Mouse (Mus musculus) kidney, postnatal 0 days (tissue): ENCODE data around the gene Scamp1. TPM values are rescaled to one million over a fixed set of nuclear protein-coding genes. Genes with fewer than 3 reads are reported as not detected.

Source experiments
- ATAC-seq: fragments of 200-750 bp; cut with Nextera tagmentation; replicated peaks from 2 replicates; pipeline ENCODE4 v1.8.0; 2017; ENCODE audit warnings: low read depth, moderate number of reproducible peaks, moderate TSS enrichment, moderate library complexity; ENCODE audit not compliant: low FRiP score
- DNase-seq: peaks from one replicate; pipeline ENCODE4 v3.0.0-alpha.2; 2016; ENCODE audit warnings: low spot score
- H3K27ac ChIP-seq: fragments of 300-500 bp; sonication (generic); 2 replicates; pipeline ENCODE4 v1.5.1; 2014; ENCODE audit warnings: mild to moderate bottlenecking
- H3K27me3 ChIP-seq: fragments of 300-500 bp; sonication (generic); 2 replicates; pipeline ENCODE4 v1.6.1; 2014; ENCODE audit warnings: low read length, mixed read lengths; ENCODE audit not compliant: insufficient read depth
- H3K36me3 ChIP-seq: fragments of 300-500 bp; sonication (generic); 2 replicates; pipeline ENCODE4 v1.6.1; 2014; ENCODE audit warnings: low read length, mixed read lengths; ENCODE audit not compliant: insufficient read depth
- H3K4me1 ChIP-seq: fragments of 300-500 bp; sonication (generic); replicated peaks from 2 replicates; pipeline ENCODE4 v1.6.1; 2014; ENCODE audit warnings: antibody characterized with exemption, low read length, mixed read lengths; ENCODE audit not compliant: insufficient read depth
- H3K4me2 ChIP-seq: fragments of 300-500 bp; sonication (generic); 2 replicates; pipeline ENCODE4 v1.6.1; 2014; ENCODE audit warnings: mild to moderate bottlenecking, low read length, moderate library complexity, mixed read lengths
- H3K4me3 ChIP-seq: fragments of 300-500 bp; sonication (generic); replicated peaks from 2 replicates; pipeline ENCODE4 v1.5.1; 2014; ENCODE audit warnings: low read depth, low read length
- H3K9ac ChIP-seq: fragments of 300-500 bp; sonication (generic); 2 replicates; pipeline ENCODE4 v1.6.1; 2014; ENCODE audit warnings: low read depth, low read length
- H3K9me3 ChIP-seq: fragments of 300-500 bp; sonication (generic); replicated peaks from 2 replicates; pipeline ENCODE4 v1.6.1; 2016; ENCODE audit warnings: low read length, inconsistent platforms, mixed read lengths
- CTCF ChIP-seq: IDR thresholded peaks from 2 replicates; pipeline ENCODE4 v1.5.1; 2016; ENCODE audit warnings: antibody characterized with exemption, low read depth, mild to moderate bottlenecking, moderate library complexity
- WGBS: fragments of 180-500 bp; shearing (Covaris S2); extraction: QIAGEN DNeasy Blood & Tissue Kit; methylation state at CpG from one replicate; pipeline ENCODE4 v1.1.7; 2014; 5-methylcytosine and 5-hydroxymethylcytosine counted together
- polyA plus RNA-seq: library from polyadenylated mRNA; unstranded; fragments of >200 nt; fragmentation: Nextera tagmentation; extraction: Ambion mirVana; gene quantifications from 2 replicates; pipeline ENCODE4 v1.2.1, GENCODE M21; 2015

Gene Scamp1
- polyA plus RNA-seq, 1 experiment from 2014 or later, result 27.2 TPM

- Histone ChIP-seq H3K27me3 (no peaks in the 10 kb centered on the region), H3K4me2 (peak overlapping the region; percentile 88), H3K9ac (no peak overlapping the region), H3K36me3 (no peaks in the 10 kb centered on the region), H3K4me3 (peak overlapping the region; percentile 98; the same call in 1 of the 2 replicates), H3K9me3 (no peaks in the 10 kb centered on the region), H3K4me1 (peaks cover 7% of the 10 kb centered on the region; the same call in 1 of the 2 replicates), H3K27ac (0 out of 2 replicates have a peak overlapping the region, but pooled peaks have one; percentile 42)
- ATAC-seq, result no peak
- 38% methylated on average over 5 of the region's 5 CpGs for WGBS
- DNase-seq, result no peak
- TF ChIP-seq CTCF, result no peak
Measured at GRCm38 (mm10) chr13:94286195-94286594, 538 bp upstream of the Scamp1 start.

- H3K9ac ChIP-seq, result peak overlapping the region; percentile 94
- peak; percentile 55 for DNase-seq
- peak overlapping the region; percentile 84 for H3K27ac ChIP-seq
- peaks cover 7% of the 10 kb centered on the region; the same call in 1 of the 2 replicates for H3K4me1 ChIP-seq
- no peak for ATAC-seq
- peak overlapping the region; percentile 98 for H3K4me3 ChIP-seq
- no peaks in the 10 kb centered on the region for H3K27me3 ChIP-seq
- WGBS, result under 1% methylated on average over 58 of the region's 65 CpGs
- no peaks in the 10 kb centered on the region for H3K36me3 ChIP-seq
- H3K4me2 ChIP-seq, result peak overlapping the region; percentile 88
- H3K9me3 ChIP-seq, result no peaks in the 10 kb centered on the region
- no peak for TF ChIP-seq CTCF
Measured at GRCm38 (mm10) chr13:94284543-94285269, 951 bp downstream of the Scamp1 start.

- TF ChIP-seq CTCF, result no peak
- Histone ChIP-seq H3K27me3 (no peaks in the 10 kb centered on the region), H3K4me3 (no peak overlapping the region), H3K27ac (no peak overlapping the region), H3K4me2 (no peak overlapping the region), H3K9ac (no peak overlapping the region), H3K36me3 (no peaks in the 10 kb centered on the region), H3K4me1 (peaks cover 3% of the 10 kb centered on the region; the same call in 1 of the 2 replicates), H3K9me3 (no peaks in the 10 kb centered on the region)
- WGBS, result 56% methylated on average over 5 of the region's 5 CpGs
- no peak for ATAC-seq
- DNase-seq, result no peak
Measured at GRCm38 (mm10) chr13:94279420-94279819, 6.2 kb downstream of the Scamp1 start.

GRCm38 (mm10) chr13:94271284-94271683 lies 14.4 kb downstream of the Scamp1 start:
- no peak overlapping the region for H3K9ac ChIP-seq
- H3K27me3 ChIP-seq, result no peaks in the 10 kb centered on the region
- H3K9me3 ChIP-seq, result no peaks in the 10 kb centered on the region
- DNase-seq (no peak), ATAC-seq (no peak)
- no peaks in the 10 kb centered on the region for H3K36me3 ChIP-seq
- H3K27ac ChIP-seq, result no peak overlapping the region
- H3K4me1 ChIP-seq, result no peaks in the 10 kb centered on the region
- TF ChIP-seq CTCF, result no peak
- 90% methylated on average over 6 of the region's 6 CpGs for WGBS
- no peak overlapping the region for H3K4me3 ChIP-seq
- no peak overlapping the region for H3K4me2 ChIP-seq

- no peaks in the 10 kb centered on the region for H3K9me3 ChIP-seq
- ATAC-seq (no peak), DNase-seq (no peak)
- WGBS, result 49% methylated on average over 7 of the region's 7 CpGs
- H3K4me2 ChIP-seq, result no peak overlapping the region
- H3K9ac ChIP-seq, result no peak overlapping the region
- H3K4me1 ChIP-seq, result no peaks in the 10 kb centered on the region
- no peak overlapping the region for H3K4me3 ChIP-seq
- H3K27me3 ChIP-seq, result no peaks in the 10 kb centered on the region
- no peak overlapping the region for H3K27ac ChIP-seq
- H3K36me3 ChIP-seq, result no peaks in the 10 kb centered on the region
- TF ChIP-seq CTCF, result no peak
Measured at GRCm38 (mm10) chr13:94268201-94268600, 17.5 kb downstream of the Scamp1 start.

- TF ChIP-seq CTCF, result no peak
- H3K36me3 ChIP-seq, result no peaks in the 10 kb centered on the region
- no peak overlapping the region for H3K4me2 ChIP-seq
- no peak for ATAC-seq
- 63% methylated on average over 4 of the region's 4 CpGs for WGBS
- DNase-seq, result no peak
- H3K27me3 ChIP-seq, result no peaks in the 10 kb centered on the region
- no peak overlapping the region for H3K9ac ChIP-seq
- no peak overlapping the region for H3K4me3 ChIP-seq
- H3K9me3 ChIP-seq, result no peaks in the 10 kb centered on the region
- H3K4me1 ChIP-seq, result no peaks in the 10 kb centered on the region
- no peak overlapping the region for H3K27ac ChIP-seq
Measured at GRCm38 (mm10) chr13:94267190-94267589, 18.5 kb downstream of the Scamp1 start.
